Mouse (Mus musculus) c-Kit-positive CD71-positive TER-119-positive erythroid progenitor cells, embryonic 14.5 days (primary cell): Measurements from ENCODE around the gene Ssty1.
"Not testable (repeated sequence)": the region's sequence is repeated elsewhere in the genome, so short reads cannot be mapped to it uniquely, and the experiment has no call there.

Experiments used
- DNase-seq: peaks from one replicate; pipeline ENCODE4 v3.0.0-alpha.2; 2013; ENCODE audit warnings: low spot score

The Ssty1 gene

DNA sequence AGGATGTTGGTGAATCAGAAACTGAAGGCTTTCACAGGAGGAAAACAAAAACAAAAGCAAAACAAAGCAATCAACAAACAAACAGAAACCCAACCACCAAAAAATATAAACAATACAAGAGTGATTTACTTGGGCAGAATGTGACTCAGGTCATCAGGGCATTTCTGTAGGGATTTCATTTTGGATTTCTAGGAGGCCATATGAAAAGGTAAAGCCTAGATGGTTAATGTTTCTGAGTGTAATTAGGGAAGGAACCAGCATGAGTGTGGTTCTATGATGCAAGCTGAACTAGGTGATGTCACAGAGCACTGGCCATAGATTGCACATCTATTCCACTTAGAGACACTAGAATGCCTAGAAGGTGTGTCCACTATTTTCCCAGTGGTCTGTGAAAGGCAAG is at the start of gene Ssty1:
Ssty1 (plus strand) TSS at position 301 of the 400 bp plus-strand sequence.
- DNase-seq: not testable (repeated sequence)

GRCm38 (mm10) chrY:18061712-18062111 is 27.2 kb upstream of the Ssty1 start, which contains the start of gene Gm21764:
Gene Gm21764 (minus strand): TSS chrY:18061812.
- not testable (repeated sequence) for DNase-seq
